Mouse (Mus musculus) spleen, postnatal 36 days (tissue): ENCODE measurements around the gene Gm17555.
"Not testable (repeated sequence)": the region's sequence is repeated elsewhere in the genome, so short reads cannot be mapped to it uniquely, and the experiment has no call there.

ENCODE experiments used
- DNase-seq, 2 experiments: peaks; one replicate each; pipeline ENCODE4 v3.0.0; 2022; ENCODE audit warnings: low spot score in 2 of 2, mixed read lengths in 1 of 2

Gm17555 gene

DNA sequence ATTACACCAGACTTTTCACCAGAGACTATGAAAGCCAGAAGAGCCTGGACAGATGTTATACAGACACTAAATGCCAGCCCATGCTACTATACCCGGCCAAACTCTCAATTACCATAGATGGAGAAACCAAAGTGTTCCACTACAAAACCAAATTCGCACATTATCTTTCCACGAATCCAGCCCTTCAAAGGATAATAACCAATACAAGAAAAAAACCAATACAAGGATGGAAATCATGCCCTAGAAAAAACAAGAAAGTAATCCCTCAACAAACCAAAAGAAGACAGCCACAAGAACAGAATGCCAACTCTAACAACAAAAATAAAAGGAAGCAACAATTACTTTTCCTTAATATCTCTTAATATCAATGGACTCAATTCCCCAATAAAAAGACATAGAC, at the start of gene Gm17555:
Gene Gm17555, plus strand, starts transcription at position 301 of the 400 bp plus-strand sequence.
- not testable (repeated sequence) for DNase-seq

DNA sequence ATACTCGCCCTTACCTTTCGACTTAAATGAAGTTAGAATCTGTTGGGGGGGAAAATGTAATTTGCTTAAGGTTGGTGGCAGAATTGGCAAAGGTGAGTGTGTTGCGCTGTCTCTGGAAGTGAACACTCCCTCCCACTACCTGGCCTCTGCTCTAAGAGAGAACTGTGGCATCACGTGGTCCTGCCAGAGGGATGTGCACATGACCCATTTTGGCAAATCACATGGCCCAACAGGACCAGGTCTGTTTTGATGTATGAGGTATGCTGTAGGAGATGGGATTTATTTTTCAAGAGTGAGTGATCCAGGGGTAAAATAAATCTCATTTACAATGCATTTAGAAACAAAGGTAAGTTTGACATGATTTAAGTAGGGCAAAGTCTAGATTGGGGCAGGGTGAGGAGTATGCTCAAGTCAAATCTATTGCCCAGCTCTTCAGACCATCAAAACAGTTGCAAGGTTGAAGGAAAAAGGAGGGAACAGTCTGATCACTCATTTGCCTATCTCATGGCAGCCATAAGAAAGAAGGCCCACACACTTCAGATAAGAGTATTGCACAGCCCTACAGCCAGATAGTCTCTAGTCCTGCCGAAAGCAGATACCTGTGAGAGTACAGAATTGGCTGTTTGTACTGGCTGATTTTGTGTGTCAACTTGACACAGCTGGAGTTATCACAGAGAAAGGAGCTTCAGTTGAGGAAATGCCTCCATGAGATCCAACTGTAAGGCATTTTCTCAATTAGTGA, 49.5 kb upstream of the Gm17555 start:
- DNase-seq = peak; percentile 13 to 45

DNA sequence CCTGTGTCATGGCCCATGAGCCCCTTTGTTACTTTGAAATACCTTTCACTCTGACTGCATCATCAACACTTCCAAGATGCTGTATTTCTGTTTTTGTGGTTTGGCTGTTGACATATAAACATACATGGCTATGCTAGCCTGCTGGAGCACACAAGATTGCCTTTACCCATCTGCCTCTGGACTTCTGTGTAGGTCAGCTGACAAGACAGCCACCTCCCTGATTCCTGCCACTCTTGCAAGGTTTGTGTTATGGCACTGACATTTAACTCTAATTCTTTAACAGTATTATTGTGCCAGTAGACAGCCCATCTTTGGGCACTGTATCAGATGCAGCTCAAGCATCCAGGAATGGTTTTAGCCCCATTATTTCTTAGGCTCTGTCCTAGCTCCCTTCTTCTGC, 48.6 kb upstream of the Gm17555 start:
- DNase-seq = no peak

DNA sequence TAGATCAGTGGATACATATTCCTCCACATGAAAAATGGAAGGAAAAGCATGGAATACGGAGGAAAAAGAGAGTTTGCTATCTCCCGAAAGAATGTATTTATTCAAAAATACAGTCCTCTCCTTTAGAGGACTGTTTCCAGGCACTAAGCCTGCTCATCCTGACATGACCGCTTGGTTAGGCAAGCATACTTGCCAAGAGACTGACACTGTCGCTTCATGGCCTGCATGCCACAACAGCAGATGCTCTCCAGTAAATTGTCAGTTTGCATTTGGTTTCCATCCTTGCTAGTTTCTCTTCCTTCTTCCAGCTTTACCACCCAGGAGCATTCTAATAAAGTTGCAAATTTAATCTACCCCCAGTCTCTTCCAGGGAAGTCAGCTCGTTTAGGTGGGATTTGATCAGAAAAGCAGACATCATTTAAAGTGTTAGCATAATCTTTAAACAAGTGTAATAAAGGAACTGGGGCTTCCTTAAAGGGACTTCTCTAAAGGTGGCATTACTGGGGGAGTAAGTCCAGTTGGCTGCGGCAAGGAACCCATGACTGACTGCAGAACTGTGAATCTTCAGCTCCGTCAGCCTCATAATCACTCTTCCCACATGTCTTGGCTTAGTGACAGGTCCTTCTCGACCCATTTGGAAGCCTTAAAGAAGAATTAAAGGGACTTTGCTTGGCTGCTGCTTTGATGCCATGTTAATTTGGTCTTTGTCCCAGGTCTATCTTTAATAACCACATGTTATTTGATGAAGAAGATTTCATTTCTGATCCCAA, 47.9 kb upstream of the Gm17555 start:
- no peak for DNase-seq

DNA sequence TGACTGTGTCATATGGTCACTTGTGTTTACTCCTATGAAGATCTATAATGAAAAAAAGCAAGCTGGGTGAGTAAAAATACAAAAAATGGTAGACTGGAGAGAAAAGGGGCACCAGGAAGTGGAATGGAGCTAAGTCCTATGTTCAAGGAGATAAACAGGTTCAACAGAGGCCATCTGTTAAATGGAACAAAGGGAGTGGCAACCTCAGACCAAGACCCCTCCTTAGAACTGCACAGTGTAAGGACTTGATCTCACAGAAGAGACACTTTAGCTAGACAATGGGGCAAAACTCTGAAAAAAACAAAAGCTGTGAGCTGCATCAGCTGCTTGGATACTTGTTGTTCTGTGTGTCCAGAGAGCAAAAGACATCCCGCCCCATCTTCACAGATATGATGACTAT, 43.5 kb upstream of the Gm17555 start:
- DNase-seq = no peak

DNA sequence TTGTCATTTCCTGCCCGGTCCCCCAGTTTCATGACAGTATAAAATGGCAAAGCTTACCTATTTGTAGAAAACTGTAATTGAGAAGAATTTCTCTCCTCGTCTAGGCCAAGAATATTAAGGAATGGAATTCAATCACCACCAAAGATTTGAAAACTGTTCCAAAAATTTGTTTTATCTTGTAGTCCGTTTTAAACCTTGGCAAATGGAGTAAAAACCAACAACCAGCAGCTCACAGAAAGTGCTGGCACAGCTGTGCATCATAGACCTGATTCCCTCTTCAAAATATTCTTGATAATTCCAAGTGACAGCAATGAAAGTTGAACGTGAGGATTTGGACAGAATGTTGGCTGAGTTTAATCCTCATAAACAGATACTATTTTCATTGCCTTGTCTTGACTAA, 23.6 kb upstream of the Gm17555 start:
- DNase-seq = no peak

DNA sequence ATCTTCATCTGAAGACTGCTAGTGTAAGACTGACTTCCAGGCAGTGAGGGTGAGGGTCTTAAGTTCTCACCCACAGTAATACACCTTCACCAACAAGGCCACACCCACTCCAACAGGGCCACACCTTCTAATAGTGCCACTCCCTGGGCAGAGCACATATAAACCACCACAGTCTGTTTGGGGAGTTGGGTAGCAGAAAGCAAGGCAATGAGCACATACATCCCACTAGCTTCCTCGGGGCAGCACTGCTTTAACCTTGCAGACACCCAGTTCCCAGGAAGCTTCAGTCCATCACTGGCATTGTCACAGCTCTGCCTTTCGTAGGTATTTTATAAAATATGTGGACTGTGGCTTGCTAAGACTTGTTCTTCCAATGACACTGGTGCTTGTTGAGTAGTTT, 22.8 kb upstream of the Gm17555 start:
- no peak for DNase-seq

DNA sequence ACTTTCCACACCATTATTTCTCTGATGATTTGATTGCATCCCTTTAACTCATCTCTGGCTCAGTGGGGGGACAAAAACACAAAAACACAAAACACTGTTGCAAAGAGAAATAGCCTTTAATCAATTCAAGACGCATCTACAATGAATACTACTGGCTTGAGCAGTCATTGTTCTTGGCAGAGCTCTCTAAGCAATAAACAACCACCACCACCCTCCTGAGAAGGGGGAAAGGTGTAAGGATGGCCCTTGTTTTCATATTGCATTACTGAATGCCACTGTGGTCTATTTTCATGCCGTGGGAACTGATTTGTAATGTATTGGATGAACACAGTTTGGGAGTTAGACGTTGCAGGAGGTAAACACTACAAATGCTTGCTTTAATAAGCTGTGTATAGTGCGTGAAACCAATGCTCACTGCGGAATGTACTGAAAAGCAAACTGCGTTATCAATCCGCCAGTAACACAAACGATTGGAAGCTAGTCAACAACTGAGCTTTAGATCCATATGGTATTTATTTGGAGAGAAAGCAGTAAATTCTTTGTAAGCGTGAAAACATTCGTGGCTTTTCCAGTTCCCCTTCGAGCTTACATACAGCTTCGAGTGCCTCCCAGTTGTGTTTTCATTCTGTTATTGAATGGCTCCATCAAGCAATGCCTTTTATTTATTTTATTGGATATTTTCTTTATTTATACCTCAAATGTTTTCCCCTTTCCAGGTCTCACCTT, 19.1 kb upstream of the Gm17555 start:
- no peak for DNase-seq

DNA sequence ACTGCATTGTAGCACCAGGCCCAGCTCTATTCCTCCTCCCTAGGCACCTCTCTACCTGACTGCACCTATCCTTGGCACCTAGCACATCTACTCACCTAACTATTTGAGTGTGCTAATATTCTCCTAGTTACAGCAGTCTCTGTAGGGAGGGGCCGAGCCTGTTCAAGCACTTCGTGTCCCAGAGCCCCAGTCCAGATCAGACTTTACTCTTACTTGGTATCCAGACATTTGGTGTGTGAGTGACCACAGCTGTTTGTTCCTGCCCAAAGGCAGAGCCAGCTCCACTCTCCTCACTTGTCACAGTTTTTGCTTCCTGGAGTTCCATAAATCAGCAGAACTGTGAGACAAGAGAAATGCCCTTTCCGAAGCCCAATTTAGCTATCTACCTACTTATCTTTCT, 15.9 kb upstream of the Gm17555 start:
- no peak for DNase-seq

DNA sequence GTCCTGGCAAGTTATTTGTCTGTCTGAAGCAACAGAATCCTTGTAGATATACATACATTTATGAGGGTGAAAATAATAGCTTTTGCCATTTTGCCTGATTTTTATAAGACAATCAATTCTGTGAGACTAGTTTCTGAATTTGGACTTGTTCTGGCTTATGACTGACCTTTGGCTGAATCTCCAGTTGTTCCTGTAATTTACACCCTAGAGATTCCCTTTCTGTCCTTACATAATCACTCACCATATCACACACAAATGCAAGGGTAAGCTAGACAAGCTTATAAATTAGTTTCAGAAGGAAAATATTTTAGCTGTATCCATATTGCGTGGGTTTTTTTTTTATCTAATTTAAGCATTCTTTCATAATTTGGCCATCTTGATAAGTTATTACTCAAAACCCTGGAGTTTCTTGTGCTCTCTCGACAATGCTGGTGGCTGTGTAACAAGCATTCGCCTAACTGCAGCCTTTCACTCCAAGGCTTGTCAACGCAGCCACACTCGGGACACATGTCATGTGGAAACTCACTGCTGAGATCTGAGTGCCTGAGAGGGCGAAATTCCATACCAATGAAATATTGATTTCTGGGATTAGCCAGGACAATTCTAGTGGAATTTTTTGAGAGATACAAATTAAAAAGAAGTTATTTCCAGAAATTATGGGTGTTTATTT, 3.8 kb upstream of the Gm17555 start:
- DNase-seq = no peak

DNA sequence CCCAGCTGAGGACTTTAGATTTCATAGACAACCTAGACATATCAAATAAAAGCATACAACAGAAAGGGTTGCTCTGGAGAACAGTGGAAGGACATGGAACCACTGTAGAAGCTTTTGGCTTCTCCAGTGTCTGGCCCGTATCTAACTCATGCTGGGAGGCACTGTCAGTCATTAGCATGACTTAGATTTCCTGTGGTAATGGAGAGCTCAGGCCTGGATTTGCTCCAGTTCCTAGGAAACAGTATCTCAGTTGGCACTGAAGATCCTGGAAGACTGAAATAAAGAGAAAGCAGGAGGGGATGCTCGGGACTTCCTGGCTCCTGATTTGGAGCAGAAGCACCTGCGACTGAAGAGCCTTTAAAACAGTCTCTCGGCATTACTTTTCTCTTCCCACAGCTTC, 12.7 kb downstream of the Gm17555 start:
- DNase-seq = no peak

DNA sequence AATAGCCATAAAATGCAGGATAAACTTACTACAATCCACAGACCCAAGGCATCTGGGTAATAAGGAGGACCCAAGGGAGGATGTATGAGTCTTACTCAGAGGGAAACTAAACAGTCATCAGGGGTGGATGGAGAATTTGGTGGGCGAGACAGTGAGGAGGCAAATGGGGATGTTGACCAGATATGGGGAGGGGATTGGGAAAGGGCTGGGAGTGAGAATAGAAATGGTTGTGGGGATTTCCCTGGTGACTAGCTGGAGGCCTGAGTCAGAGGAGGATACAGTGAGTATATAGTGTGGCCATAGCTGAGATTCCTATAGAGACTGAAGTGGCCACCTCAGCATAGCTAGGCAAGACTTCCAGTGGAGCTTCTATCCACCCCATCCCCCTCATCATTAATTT, 16.8 kb downstream of the Gm17555 start:
- no peak for DNase-seq

DNA sequence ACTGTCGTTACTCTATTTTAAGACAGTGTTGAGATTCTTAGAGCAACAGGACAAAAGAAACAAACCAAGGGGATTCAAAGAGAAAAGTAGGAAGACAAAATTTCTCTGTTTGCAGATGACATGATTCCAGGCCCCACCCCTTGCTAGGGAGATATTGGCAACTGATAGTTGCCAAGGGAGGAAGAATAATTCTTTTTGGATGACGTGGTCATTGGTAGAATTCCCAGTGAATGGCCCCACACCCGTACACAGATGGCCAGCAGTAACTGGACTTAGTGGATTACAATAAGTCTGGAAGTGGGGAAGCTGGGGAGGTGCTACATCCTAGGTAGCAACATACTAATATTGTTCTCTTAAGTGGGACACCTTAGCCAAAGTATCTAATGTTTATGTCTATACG, 22.0 kb downstream of the Gm17555 start:
- no peak for DNase-seq

DNA sequence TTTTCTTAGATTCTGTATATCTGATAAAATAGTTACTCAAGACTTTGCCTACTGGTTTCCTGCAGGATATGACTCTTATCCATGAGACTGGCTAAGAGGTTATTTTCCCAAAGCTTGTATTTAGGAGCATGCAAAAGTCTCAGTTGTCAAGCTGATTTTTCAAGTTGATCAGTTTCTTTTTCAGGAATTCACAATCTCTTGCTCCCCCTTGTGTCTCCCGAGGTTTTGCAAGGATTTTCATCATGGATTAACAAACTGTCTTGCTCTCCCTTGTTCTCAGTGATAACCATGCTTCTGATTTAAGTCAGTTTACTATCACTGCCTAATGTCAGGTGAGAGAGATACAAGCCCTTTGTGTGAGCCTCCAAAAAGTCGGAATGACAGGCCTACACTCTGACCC, 30.5 kb downstream of the Gm17555 start:
- no peak for DNase-seq

DNA sequence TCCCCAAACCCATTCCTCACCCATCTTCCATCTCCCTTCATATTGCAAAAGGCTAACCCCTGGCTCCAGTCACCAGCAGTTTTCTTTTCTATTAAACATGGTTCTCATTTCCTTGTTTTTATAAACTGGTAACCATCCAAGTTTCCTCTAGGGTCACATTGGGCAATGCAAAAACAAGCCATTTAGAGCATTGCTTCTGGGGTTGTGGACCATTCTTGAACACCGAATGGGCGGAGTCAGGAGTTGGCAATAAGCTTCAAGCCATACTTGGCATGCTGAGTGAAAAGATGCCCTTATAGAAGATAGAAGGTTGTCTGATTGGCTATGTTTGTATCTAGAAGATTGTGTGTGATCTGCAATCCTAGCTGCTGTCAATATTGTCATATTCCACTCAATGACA, 33.6 kb downstream of the Gm17555 start:
- no peak for DNase-seq

DNA sequence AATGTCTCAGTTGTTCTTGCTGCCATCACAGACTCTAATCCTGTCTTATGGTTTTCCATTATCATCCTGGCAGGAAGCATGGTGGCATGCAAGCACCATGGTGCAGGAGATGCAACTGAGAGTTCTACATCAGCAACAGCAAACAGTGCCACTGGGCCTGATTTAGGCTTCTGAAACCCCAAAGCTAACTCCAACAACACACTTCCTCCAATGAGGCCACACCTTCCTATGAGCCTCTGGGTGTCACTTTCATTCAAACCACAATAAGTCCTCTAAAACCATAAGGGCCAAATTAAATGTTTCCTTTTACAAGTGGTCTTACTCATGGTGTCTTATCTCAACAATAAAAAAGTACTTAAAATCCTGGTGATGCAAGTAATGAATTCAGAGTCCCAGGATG, 37.3 kb downstream of the Gm17555 start:
- DNase-seq = no peak
